9 mouse cellular contexts compared by ENCODE assay signal in the genomic region with DNA sequence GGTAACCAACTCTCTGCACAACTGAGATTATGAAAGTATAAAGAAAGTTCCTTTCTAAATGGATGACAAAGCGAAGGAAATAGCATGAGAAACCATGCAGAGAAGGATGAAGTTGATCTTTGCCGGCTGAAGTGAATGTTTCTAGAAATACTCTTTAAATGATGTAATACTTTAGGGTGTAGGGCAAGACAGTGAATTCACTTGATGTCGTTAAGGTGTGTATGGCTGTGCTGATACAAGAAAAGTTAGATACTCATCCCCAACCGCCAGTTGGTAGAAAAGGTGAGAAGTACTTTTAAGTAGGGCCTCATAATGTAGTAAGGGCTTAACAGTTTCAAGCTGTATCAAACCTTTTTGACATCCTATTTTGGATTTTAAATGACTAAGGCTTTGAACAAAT. TPM values are rescaled to one million over a fixed set of nuclear protein-coding genes. Genes with fewer than 3 reads are reported as not detected.
DNase-seq lines count a peak whose midpoint lies in the region; ATAC-seq and TF ChIP-seq lines count a peak whose summit lies in the region.
"Had no signal": no experiment of that assay in that cellular context is flagged by ENCODE, and none has a peak within 500 bp of the region (broad histone marks: within the 10 kb centered on the region; RNA-seq: fewer than 3 reads in every experiment).

No protein-coding gene starts in this region.

- H3K79me2 ChIP-seq in heart, adult 2 months (replicated peaks; ENCODE audit: control insufficient read depth, insufficient read depth, low read length): no peaks in the 10 kb centered on the region
- H3K79me2 ChIP-seq in CH12.LX (replicated peaks; ENCODE audit: control insufficient read depth, extremely low read depth, insufficient read depth, poor library complexity, severe bottlenecking): peaks cover 6% of the 10 kb centered on the region

- DNase-seq in heart, adult 2 months: no peak
- no peak for DNase-seq in CH12.LX (ENCODE audit: extremely low read depth)
- DNase-seq in liver, embryonic 14.5 days (ENCODE audit: low read depth in 3 of 3, low spot score in 3 of 3): no peak
- DNase-seq in urinary bladder, postnatal 14 days (ENCODE audit: low spot score): no peak
- DNase-seq in adrenal gland, adult 8-10 months: no peak
- no peak for DNase-seq in kidney, postnatal 10 days
- DNase-seq: gastrocnemius, postnatal 25 days had no signal

- no peak overlapping the region for H3K4me3 ChIP-seq in heart, embryonic 14.5 days (ENCODE audit: control insufficient read depth in 1 of 2, insufficient read depth in 1 of 2, low read depth in 1 of 2, low read length in 2 of 2)
- no peak overlapping the region for H3K4me3 ChIP-seq in heart, adult 2 months
- peak overlapping the region; percentile 36 to 70 (median 47) for H3K4me3 ChIP-seq in CH12.LX (replicated peaks in 1 of 3; ENCODE audit: low read depth in 2 of 3, low read length in 2 of 3, poor library complexity in 1 of 3)
- no peak overlapping the region; the same call in 1 of the 2 replicates for H3K4me3 ChIP-seq in forebrain, embryonic 13.5 days
- H3K4me3 ChIP-seq in liver, embryonic 14.5 days (ENCODE audit: insufficient read depth in 1 of 2, low read depth in 2 of 2, low read length in 2 of 2): peak overlapping the region in 1 of 2 experiments; percentile 86; a peak in 2 of 4 replicates

- no peak for TF ChIP-seq EP300 in heart, adult 2 months (IDR thresholded peaks at IDR 0.05; ENCODE audit: insufficient read depth, low read depth, low read length)
- TF ChIP-seq EP300 in CH12.LX (IDR thresholded peaks at IDR 0.05; ENCODE audit: low read length): no peak
- no peak for TF ChIP-seq EP300 in liver, embryonic 14.5 days (IDR thresholded peaks at IDR 0.05; ENCODE audit: low read depth)

- H3K9ac ChIP-seq in heart, embryonic 14.5 days (ENCODE audit: low read length): no peak overlapping the region
- H3K9ac ChIP-seq in heart, adult 2 months (ENCODE audit: low read depth, low read length): no peak overlapping the region
- peak overlapping the region; percentile 74; the same call in 1 of the 2 replicates for H3K9ac ChIP-seq in CH12.LX (ENCODE audit: insufficient read depth, low read depth)
- no peak overlapping the region for H3K9ac ChIP-seq in forebrain, embryonic 13.5 days
- H3K9ac ChIP-seq in liver, embryonic 14.5 days (replicated peaks): no peak overlapping the region; the same call in 1 of the 2 replicates

- H3K4me1 ChIP-seq in heart, embryonic 14.5 days (ENCODE audit: control insufficient read depth in 2 of 2, insufficient read depth in 2 of 2, low read length in 2 of 2): peaks cover 2 to 3% of the 10 kb centered on the region in 2 experiments; a peak in 2 of 4 replicates
- H3K4me1 ChIP-seq in heart, adult 2 months (ENCODE audit: control insufficient read depth, insufficient read depth, low read length): peaks cover 1% of the 10 kb centered on the region; the same call in 1 of the 2 replicates
- H3K4me1 ChIP-seq in CH12.LX (ENCODE audit: control insufficient read depth in 1 of 2, insufficient read depth in 2 of 2): peaks cover 0 to 9% of the 10 kb centered on the region in 2 experiments; a peak in 2 of 4 replicates
- peaks cover 7% of the 10 kb centered on the region; the same call in 1 of the 2 replicates for H3K4me1 ChIP-seq in forebrain, embryonic 13.5 days
- peaks cover 3 to 5% of the 10 kb centered on the region in 2 experiments; a peak in 3 of 4 replicates for H3K4me1 ChIP-seq in liver, embryonic 14.5 days (replicated peaks; ENCODE audit: control insufficient read depth in 2 of 2, insufficient read depth in 2 of 2, low read length in 1 of 2)

- dilution Hi-C loops in CH12.LX (cut with MboI; ENCODE audit: extremely low pct_ligation_motif_present, extremely low pct_unique_long_range_greater_than_20kb, low sequenced_read_pairs): no loop called here

- ATAC-seq in heart, embryonic 14.5 days (ENCODE audit: insufficient number of reproducible peaks, insufficient read depth, low FRiP score, low read depth): no peak
- ATAC-seq in forebrain, embryonic 13.5 days: no peak
- ATAC-seq in liver, embryonic 14.5 days (ENCODE audit: insufficient read depth): no peak

- H3K4me2 ChIP-seq in heart, embryonic 14.5 days (ENCODE audit: low read length): peak overlapping the region; percentile 96
- H3K4me2 ChIP-seq in CH12.LX (ENCODE audit: insufficient read depth, low read depth, poor library complexity, severe bottlenecking): peak overlapping the region; percentile 71; the same call in 1 of the 2 replicates
- peak overlapping the region; percentile 30 for H3K4me2 ChIP-seq in forebrain, embryonic 13.5 days
- H3K4me2 ChIP-seq in liver, embryonic 14.5 days (ENCODE audit: low read depth): peak overlapping the region; percentile 76

- TF ChIP-seq RAD21 in CH12.LX (IDR thresholded peaks at IDR 0.05; ENCODE audit: low read depth, low read length): no peak

- no peak for TF ChIP-seq CTCF in heart, adult 2 months (IDR thresholded peaks at IDR 0.05)
- no peak for TF ChIP-seq CTCF in CH12.LX (conservative IDR thresholded peaks at IDR 0.05 in 1 of 2, IDR thresholded peaks at IDR 0.05 in 1 of 2; ENCODE audit: low read depth in 2 of 2, low read length in 2 of 2)
- TF ChIP-seq CTCF in liver, embryonic 14.5 days (IDR thresholded peaks at IDR 0.05; ENCODE audit: low read depth): no peak

- H3K27ac ChIP-seq in heart, embryonic 14.5 days (replicated peaks in 1 of 2; ENCODE audit: control insufficient read depth in 1 of 2, insufficient read depth in 1 of 2, low read depth in 2 of 2, low read length in 2 of 2): no peak overlapping the region
- no peak overlapping the region for H3K27ac ChIP-seq in heart, adult 2 months
- no peak overlapping the region for H3K27ac ChIP-seq in CH12.LX (ENCODE audit: insufficient read depth, low read depth)
- H3K27ac ChIP-seq in forebrain, embryonic 13.5 days: no peak overlapping the region
- H3K27ac ChIP-seq in liver, embryonic 14.5 days: no peak overlapping the region

- WGBS in heart, embryonic 14.5 days: 86% methylated on average over 4 of the region's 4 CpGs
- WGBS in heart, adult 2 months: 82% methylated on average over 4 of the region's 4 CpGs
- 97% methylated on average over 4 of the region's 4 CpGs for WGBS in forebrain, embryonic 13.5 days
- 77% methylated on average over 4 of the region's 4 CpGs for WGBS in liver, embryonic 14.5 days (ENCODE audit: insufficient replicate concordance)

- peaks cover 20% of the 10 kb centered on the region for H3K36me3 ChIP-seq in heart, embryonic 14.5 days (ENCODE audit: control insufficient read depth, insufficient read depth, low read length)
- peaks cover 17% of the 10 kb centered on the region for H3K36me3 ChIP-seq in heart, adult 2 months (ENCODE audit: control insufficient read depth, insufficient read depth, low read length)
- peaks cover 4 to 28% of the 10 kb centered on the region in 2 experiments for H3K36me3 ChIP-seq in CH12.LX (replicated peaks in 1 of 2; ENCODE audit: control insufficient read depth in 1 of 2, insufficient read depth in 1 of 2, low read length in 1 of 2)
- H3K36me3 ChIP-seq in forebrain, embryonic 13.5 days (ENCODE audit: poor library complexity, severe bottlenecking): peaks cover 35% of the 10 kb centered on the region
- peaks cover 3% of the 10 kb centered on the region for H3K36me3 ChIP-seq in liver, embryonic 14.5 days (replicated peaks; ENCODE audit: control insufficient read depth, insufficient read depth, low read depth)

- no peak for TF ChIP-seq POLR2A in heart, adult 2 months (IDR thresholded peaks at IDR 0.05; ENCODE audit: insufficient read depth, low read depth, low read length)
- TF ChIP-seq POLR2A in CH12.LX (IDR thresholded peaks at IDR 0.05; ENCODE audit: low read depth, low read length): no peak

- in situ Hi-C loops in CH12.LX (cut with MboI; ENCODE audit: low pct_ligation_motif_present, low pct_unique_long_range_greater_than_20kb, low sequenced_read_pairs): no loop called here

- no peaks in the 10 kb centered on the region for H3K27me3 ChIP-seq in heart, embryonic 14.5 days (ENCODE audit: control insufficient read depth, insufficient read depth, low read length)
- no peaks in the 10 kb centered on the region for H3K27me3 ChIP-seq in heart, adult 2 months (ENCODE audit: control insufficient read depth, insufficient read depth, low read length)
- no peaks in the 10 kb centered on the region for H3K27me3 ChIP-seq in CH12.LX (replicated peaks)
- H3K27me3 ChIP-seq in forebrain, embryonic 13.5 days: peaks cover 4% of the 10 kb centered on the region; the same call in 1 of the 2 replicates
- H3K27me3 ChIP-seq in liver, embryonic 14.5 days (ENCODE audit: control insufficient read depth, insufficient read depth, low read length): no peaks in the 10 kb centered on the region

- intact Hi-C loops in heart, adult 2 months (cut with DNase I): no loop called here

- H3K9me3 ChIP-seq in heart, embryonic 14.5 days (ENCODE audit: control insufficient read depth, low read length): peaks cover 12% of the 10 kb centered on the region
- H3K9me3 ChIP-seq in CH12.LX (replicated peaks; ENCODE audit: low read length): peaks cover 16% of the 10 kb centered on the region
- peaks cover 8% of the 10 kb centered on the region for H3K9me3 ChIP-seq in forebrain, embryonic 13.5 days (replicated peaks)
- peaks cover 3% of the 10 kb centered on the region; the same call in 1 of the 2 replicates for H3K9me3 ChIP-seq in liver, embryonic 14.5 days (ENCODE audit: control insufficient read depth, low read length)

TF ChIP-seq in CH12.LX, 34 proteins besides CTCF, POLR2A, EP300 and RAD21:
- no peak for TF ChIP-seq GABPA (IDR thresholded peaks at IDR 0.05; ENCODE audit: insufficient replicate concordance, low read depth, low read length)
- no peak for TF ChIP-seq MAFK (IDR thresholded peaks at IDR 0.05; ENCODE audit: insufficient replicate concordance, low read length)
- TF ChIP-seq ELF1 (IDR thresholded peaks at IDR 0.05; ENCODE audit: low read depth, low read length): no peak
- no peak for TF ChIP-seq ZMIZ1 (IDR thresholded peaks at IDR 0.05; ENCODE audit: low read depth, low read length)
- no peak for TF ChIP-seq SIN3A (IDR thresholded peaks at IDR 0.05; ENCODE audit: low read length)
- TF ChIP-seq CHD1 (IDR thresholded peaks at IDR 0.05; ENCODE audit: low read depth, low read length): peak; percentile 87; the same call in 1 of the 2 replicates

RNA-seq across cellular contexts. Expression of a gene that starts 1.6 kb away (rescaled TPM):
- 13.6 and 13.8 TPM in 2 replicates for polyA plus RNA-seq in heart, embryonic 14.5 days (2014; fragmentation: Nextera tagmentation; extraction: Ambion mirVana)
- total RNA-seq in heart, adult 2 months (2021): 10 to 100 TPM in 1 of 2 experiments, 1 to 10 TPM in 1; 9.8 to 11.4 TPM
- polyA plus RNA-seq in heart, adult 2 months (2012; rRNA removed): 3.3 and 7.2 TPM in 2 replicates
- total RNA-seq in CH12.LX (2012; rRNA removed) (7.5 and 8.2 TPM in 2 replicates), CH12.LX (2014; rRNA removed) (11.4 and 13.3 TPM in 2 replicates)
- 4.0 and 4.4 TPM in 2 replicates for polyA plus RNA-seq in CH12.LX (2012; ENCODE audit: insufficient read length, low read depth)
- polyA plus RNA-seq in forebrain, embryonic 13.5 days (2015; fragmentation: Nextera tagmentation; extraction: Ambion mirVana): 15.7 and 16.2 TPM in 2 replicates
- polyA plus RNA-seq in liver, embryonic 14.5 days (2012; rRNA removed): 6.5 and 9.0 TPM in 2 replicates
- 2.2 and 2.3 TPM in 2 replicates for polyA plus RNA-seq in liver, embryonic 14.5 days (2014; fragmentation: Nextera tagmentation; extraction: Ambion mirVana)
- 10 to 100 TPM; 22.5 to 32.3 (median 26.7) TPM for total RNA-seq in adrenal gland, adult 8-10 months (2022)

Comparison
In these comparisons a context has a peak if more than half of its experiments do, and no peak if none do; other contexts are left out.
1. H3K4me2 ChIP-seq: peak in every context shown above with its lines; median percentile 96 in heart, embryonic 14.5 days; 76 in liver, embryonic 14.5 days; 71 in CH12.LX; 30 in forebrain, embryonic 13.5 days.
2. H3K4me3 ChIP-seq: peak in CH12.LX (3 of 3); none in heart, embryonic 14.5 days (0 of 2), heart, adult 2 months (single experiment) and forebrain, embryonic 13.5 days (single experiment).